Mouse (Mus musculus) brain, embryonic 14.5 days (tissue): ENCODE results near the gene Bcs1l. TPM values are rescaled to one million over a fixed set of nuclear protein-coding genes. Genes with fewer than 3 reads are reported as not detected.
A peak's percentile ranks its signal among the peaks of the same experiment; 100 is the strongest.

Experiments
- DNase-seq: peaks from one replicate; pipeline ENCODE4 v3.0.0-alpha.2; 2011; ENCODE audit warnings: low read depth
- CTCF ChIP-seq: fragments of 200-500 bp; IDR thresholded peaks from 2 replicates; pipeline ENCODE4 v1.5.1; 2012; ENCODE audit warnings: inconsistent platforms, mild to moderate bottlenecking, moderate library complexity, borderline replicate concordance; ENCODE audit not compliant: insufficient read depth, insufficient read length; ENCODE audit errors: extremely low read depth
- POLR2A ChIP-seq: fragments of 200-500 bp; IDR thresholded peaks from 2 replicates; pipeline ENCODE4 v1.6.1; 2012; ENCODE audit warnings: mild to moderate bottlenecking, inconsistent platforms, borderline replicate concordance; ENCODE audit not compliant: poor library complexity, insufficient read depth, insufficient read length, severe bottlenecking; ENCODE audit errors: extremely low read depth
- polyA plus RNA-seq: library from polyadenylated mRNA; depleted of rRNA; stranded (reverse); fragments of >200 nt; gene quantifications from 2 replicates; pipeline ENCODE4 v1.2.3, GENCODE M21; 2012; rRNA removed

Gene Bcs1l
- 27.0 and 31.1 TPM in 2 replicates for polyA plus RNA-seq

- peak; percentile 100 for DNase-seq
These were observed at the start of gene Bcs1l, which contains the start of gene Zfp142 for GRCm38 (mm10) chr1:74587773-74588445. Gene Bcs1l, plus strand, starts transcription at chr1:74588289. Gene Zfp142, minus strand, starts transcription at chr1:74588246.

GRCm38 (mm10) chr1:74538650-74539049 lies 49.4 kb upstream of the Bcs1l start:
- DNase-seq = peak; percentile 84
- TF ChIP-seq CTCF (no peak), POLR2A (no peak)

More at GRCm38 (mm10) chr1:74587773-74588445, at the start of gene Bcs1l, which contains the start of gene Zfp142:
- TF ChIP-seq CTCF = 0 out of 2 replicates have a peak, but pooled peaks have one; percentile 0
- TF ChIP-seq POLR2A = peak; percentile 23; the same call in 1 of the 2 replicates

GRCm38 (mm10) chr1:74542451-74542961 lies 45.6 kb upstream of the Bcs1l start, which contains the start of gene Plcd4:
Gene Plcd4, plus strand, starts transcription at chr1:74542888.
- TF ChIP-seq POLR2A (no peak), CTCF (no peak)
- DNase-seq = peak; percentile 72

GRCm38 (mm10) chr1:74544184-74544583 lies 43.9 kb upstream of the Bcs1l start, which contains the start of gene Usp37:
Gene Usp37, minus strand, starts transcription at chr1:74544284.
- no peak for TF ChIP-seq CTCF
- no peak for TF ChIP-seq POLR2A
- peak; percentile 31 for DNase-seq

GRCm38 (mm10) chr1:74559061-74559460 lies 29.0 kb upstream of the Bcs1l start:
- no peak for DNase-seq
- TF ChIP-seq POLR2A (no peak), CTCF (no peak)

GRCm38 (mm10) chr1:74565834-74566233 lies 22.3 kb upstream of the Bcs1l start:
- DNase-seq = no peak
- no peak for TF ChIP-seq CTCF

- TF ChIP-seq POLR2A = no peak
- no peak for TF ChIP-seq CTCF
- no peak for DNase-seq
These were observed 18.1 kb upstream of the Bcs1l start for GRCm38 (mm10) chr1:74569739-74570719.

- TF ChIP-seq CTCF = no peak
- no peak for TF ChIP-seq POLR2A
- DNase-seq = no peak
These were observed 5.5 kb upstream of the Bcs1l start for GRCm38 (mm10) chr1:74582621-74583020.

GRCm38 (mm10) chr1:74584616-74585398 lies 3.3 kb upstream of the Bcs1l start:
- TF ChIP-seq CTCF (no peak), POLR2A (no peak)
- no peak for DNase-seq

GRCm38 (mm10) chr1:74587233-74587772 lies 786 bp upstream of the Bcs1l start:
- TF ChIP-seq POLR2A (no peak), CTCF (no peak)
- DNase-seq = no peak

GRCm38 (mm10) chr1:74594434-74594833 lies 6.3 kb downstream of the Bcs1l start:
- TF ChIP-seq POLR2A (no peak), CTCF (no peak)
- DNase-seq = no peak

GRCm38 (mm10) chr1:74600501-74601266 lies 12.6 kb downstream of the Bcs1l start:
- no peak for DNase-seq
- TF ChIP-seq CTCF = no peak
- no peak for TF ChIP-seq POLR2A
